Mouse (Mus musculus) intestine, embryonic 15.5 days (tissue): ENCODE results near the gene Cdh3. TPM values are rescaled to one million over a fixed set of nuclear protein-coding genes. Genes with fewer than 3 reads are reported as not detected.
"Not testable (repeated sequence)": the region's sequence is repeated elsewhere in the genome, so short reads cannot be mapped to it uniquely, and the experiment has no call there.

Source experiments
- ATAC-seq: fragments of 200-750 bp; cut with Nextera tagmentation; 2 replicates; pipeline ENCODE4 v1.8.0; 2017; ENCODE audit warnings: moderate TSS enrichment, moderate library complexity
- H3K27ac ChIP-seq: fragments of 300-500 bp; sonication (generic); 2 replicates; pipeline ENCODE4 v1.5.1; 2015; ENCODE audit warnings: mild to moderate bottlenecking, inconsistent platforms
- H3K27me3 ChIP-seq: fragments of 300-500 bp; sonication (generic); replicated peaks from 2 replicates; pipeline ENCODE4 v1.6.1; 2015; ENCODE audit warnings: inconsistent platforms
- H3K36me3 ChIP-seq: fragments of 300-500 bp; sonication (generic); 2 replicates; pipeline ENCODE4 v1.6.1; 2015; ENCODE audit warnings: inconsistent platforms
- H3K4me1 ChIP-seq: fragments of 300-500 bp; sonication (generic); replicated peaks from 2 replicates; pipeline ENCODE4 v1.6.1; 2015; ENCODE audit warnings: inconsistent platforms
- H3K4me2 ChIP-seq: fragments of 300-500 bp; sonication (generic); replicated peaks from 2 replicates; pipeline ENCODE4 v1.6.1; 2015; ENCODE audit warnings: mild to moderate bottlenecking, inconsistent platforms
- H3K4me3 ChIP-seq: fragments of 300-500 bp; sonication (generic); replicated peaks from 2 replicates; pipeline ENCODE4 v1.5.1; 2015; ENCODE audit warnings: inconsistent platforms
- H3K9ac ChIP-seq: fragments of 300-500 bp; sonication (generic); 2 replicates; pipeline ENCODE4 v1.6.1; 2015; ENCODE audit warnings: inconsistent platforms
- H3K9me3 ChIP-seq: fragments of 300-500 bp; sonication (generic); 2 replicates; pipeline ENCODE4 v1.6.1; 2016; ENCODE audit warnings: inconsistent platforms
- WGBS: fragments of 180-500 bp; shearing (Covaris S2); methylation state at CpG from one replicate; pipeline ENCODE4 v1.1.7; 2015; 5-methylcytosine and 5-hydroxymethylcytosine counted together
- polyA plus RNA-seq: library from polyadenylated mRNA; unstranded; fragments of >200 nt; fragmentation: Nextera tagmentation; extraction: Ambion mirVana; gene quantifications from 2 replicates; pipeline ENCODE4 v1.2.1, GENCODE M21; 2015

Gene Cdh3
- polyA plus RNA-seq, 1 experiment from 2014 or later, result 17.5 TPM

GRCm38 (mm10) chr8:106556068-106556645 is 45.5 kb downstream of the Cdh3 start:
- Histone ChIP-seq H3K27ac (no peak overlapping the region), H3K4me3 (no peak overlapping the region), H3K4me2 (no peak overlapping the region), H3K9ac (no peak overlapping the region), H3K9me3 (no peaks in the 10 kb centered on the region), H3K4me1 (no peaks in the 10 kb centered on the region; the same call in 1 of the 2 replicates), H3K27me3 (no peaks in the 10 kb centered on the region), H3K36me3 (no peaks in the 10 kb centered on the region)
- ATAC-seq, result no peak
- 66% methylated on average over 6 of the region's 7 CpGs for WGBS

- 39% methylated on average over 9 of the region's 9 CpGs for WGBS
- no peak for ATAC-seq
- Histone ChIP-seq H3K36me3 (no peaks in the 10 kb centered on the region), H3K9me3 (no peaks in the 10 kb centered on the region), H3K4me1 (peaks cover 3% of the 10 kb centered on the region; the same call in 1 of the 2 replicates), H3K4me3 (no peak overlapping the region), H3K27me3 (no peaks in the 10 kb centered on the region), H3K9ac (no peak overlapping the region), H3K4me2 (no peak overlapping the region), H3K27ac (no peak overlapping the region)
Measured at GRCm38 (mm10) chr8:106559844-106560243, 49.2 kb downstream of the Cdh3 start.

- peak; percentile 85 for ATAC-seq
- Histone ChIP-seq H3K4me1 (peaks cover 3% of the 10 kb centered on the region; the same call in 1 of the 2 replicates), H3K9ac (no peak overlapping the region), H3K27ac (no peak overlapping the region), H3K4me3 (no peak overlapping the region), H3K9me3 (no peaks in the 10 kb centered on the region), H3K27me3 (no peaks in the 10 kb centered on the region), H3K4me2 (0 out of 2 replicates have a peak overlapping the region, but pooled peaks have one; percentile 17), H3K36me3 (no peaks in the 10 kb centered on the region)
- 24% methylated on average over 21 of the region's 21 CpGs for WGBS
Measured at GRCm38 (mm10) chr8:106561097-106561865, 50.6 kb downstream of the Cdh3 start.

- no peaks in the 10 kb centered on the region for H3K36me3 ChIP-seq
- no peak overlapping the region; the same call in 1 of the 2 replicates for H3K9ac ChIP-seq
- H3K9me3 ChIP-seq, result no peaks in the 10 kb centered on the region
- no peak overlapping the region for H3K4me2 ChIP-seq
- H3K27ac ChIP-seq, result peak overlapping the region; percentile 30
- ATAC-seq, result peak; percentile 52
- H3K27me3 ChIP-seq, result no peaks in the 10 kb centered on the region
- 75% methylated on average over 3 of the region's 3 CpGs for WGBS
- H3K4me3 ChIP-seq, result no peak overlapping the region
- peaks cover 3% of the 10 kb centered on the region; the same call in 1 of the 2 replicates for H3K4me1 ChIP-seq
Measured at GRCm38 (mm10) chr8:106563691-106564182, 53.0 kb downstream of the Cdh3 start.

GRCm38 (mm10) chr8:106569006-106569405 is 58.3 kb downstream of the Cdh3 start:
- H3K27me3 ChIP-seq, result no peaks in the 10 kb centered on the region
- ATAC-seq, result no peak
- no peak overlapping the region for H3K27ac ChIP-seq
- WGBS, result 85% methylated on average over 7 of the region's 7 CpGs
- H3K4me1 ChIP-seq, result no peaks in the 10 kb centered on the region
- H3K9ac ChIP-seq, result no peak overlapping the region
- no peak overlapping the region for H3K4me3 ChIP-seq
- H3K4me2 ChIP-seq, result no peak overlapping the region
- H3K36me3 ChIP-seq, result no peaks in the 10 kb centered on the region
- no peaks in the 10 kb centered on the region for H3K9me3 ChIP-seq

GRCm38 (mm10) chr8:106570386-106570785 is 59.7 kb downstream of the Cdh3 start:
- Histone ChIP-seq H3K9me3 (no peaks in the 10 kb centered on the region), H3K9ac (no peak overlapping the region), H3K4me2 (no peak overlapping the region), H3K4me3 (no peak overlapping the region), H3K4me1 (no peaks in the 10 kb centered on the region), H3K27me3 (no peaks in the 10 kb centered on the region), H3K36me3 (no peaks in the 10 kb centered on the region), H3K27ac (peak overlapping the region; percentile 77)
- WGBS, result 56% methylated on average over 4 of the region's 4 CpGs
- peak; percentile 71 for ATAC-seq

- no peak overlapping the region for H3K4me3 ChIP-seq
- H3K27ac ChIP-seq, result peak overlapping the region; percentile 78
- H3K27me3 ChIP-seq, result no peaks in the 10 kb centered on the region
- no peaks in the 10 kb centered on the region for H3K36me3 ChIP-seq
- no peaks in the 10 kb centered on the region for H3K4me1 ChIP-seq
- H3K9ac ChIP-seq, result no peak overlapping the region
- WGBS, result 57% methylated on average over 5 of the region's 5 CpGs
- H3K9me3 ChIP-seq, result no peaks in the 10 kb centered on the region
- peak; percentile 85 for ATAC-seq
- peak overlapping the region; percentile 22 for H3K4me2 ChIP-seq
Measured at GRCm38 (mm10) chr8:106571551-106572172, 61.0 kb downstream of the Cdh3 start.

GRCm38 (mm10) chr8:106572175-106572574 is 61.5 kb downstream of the Cdh3 start:
- not testable (repeated sequence) for H3K9me3 ChIP-seq, H3K4me3 ChIP-seq, H3K9ac ChIP-seq, H3K4me1 ChIP-seq, H3K27me3 ChIP-seq, H3K36me3 ChIP-seq
- Histone ChIP-seq H3K4me2 (peak overlapping the region; percentile 22), H3K27ac (peak overlapping the region; percentile 78)
- peak; percentile 65 for ATAC-seq
- WGBS, result 52% methylated on average over 1 of the region's 1 CpGs

- Histone ChIP-seq H3K4me2 (peak within 1 kb of the TSS; percentile 34), H3K27ac (peak within 1 kb of the TSS; percentile 78)
- not testable (repeated sequence) for H3K27me3 ChIP-seq
Measured at GRCm38 (mm10) chr8:106573168-106573567, 62.5 kb downstream of the Cdh3 start, which contains the start of gene Gm10073. TSS of gene Gm10073 (minus strand) at chr8:106573461.

GRCm38 (mm10) chr8:106574283-106574682 is 63.6 kb downstream of the Cdh3 start:
- ATAC-seq, result no peak
- 80% methylated on average over 4 of the region's 4 CpGs for WGBS
- H3K9me3 ChIP-seq, result no peaks in the 10 kb centered on the region
- H3K27me3 ChIP-seq, result no peaks in the 10 kb centered on the region
- H3K36me3 ChIP-seq, result no peaks in the 10 kb centered on the region
- peaks cover 10% of the 10 kb centered on the region for H3K4me1 ChIP-seq
- H3K9ac ChIP-seq, result no peak overlapping the region
- H3K4me2 ChIP-seq, result no peak overlapping the region
- no peak overlapping the region for H3K4me3 ChIP-seq
- H3K27ac ChIP-seq, result no peak overlapping the region

More at GRCm38 (mm10) chr8:106573168-106573567, 62.5 kb downstream of the Cdh3 start, which contains the start of gene Gm10073:
- not testable (repeated sequence) for ATAC-seq, H3K4me1 ChIP-seq, H3K9ac ChIP-seq, H3K36me3 ChIP-seq, H3K4me3 ChIP-seq, H3K9me3 ChIP-seq
- WGBS, result 17% methylated on average over 20 of the region's 20 CpGs

GRCm38 (mm10) chr8:106576849-106577555 is 66.3 kb downstream of the Cdh3 start:
- Histone ChIP-seq H3K27ac (peak overlapping the region; percentile 68), H3K4me1 (peaks cover 13% of the 10 kb centered on the region), H3K9me3 (no peaks in the 10 kb centered on the region), H3K4me2 (no peak overlapping the region), H3K36me3 (no peaks in the 10 kb centered on the region), H3K9ac (no peak overlapping the region), H3K27me3 (no peaks in the 10 kb centered on the region), H3K4me3 (no peak overlapping the region)
- ATAC-seq, result peak; percentile 77
- WGBS, result 16% methylated on average over 6 of the region's 6 CpGs

- ATAC-seq, result no peak
- H3K4me2 ChIP-seq, result no peak overlapping the region
- WGBS, result 73% methylated on average over 2 of the region's 2 CpGs
- H3K27me3 ChIP-seq, result no peaks in the 10 kb centered on the region
- H3K4me1 ChIP-seq, result peaks cover 13% of the 10 kb centered on the region
- no peak overlapping the region for H3K27ac ChIP-seq
- H3K36me3 ChIP-seq, result no peaks in the 10 kb centered on the region
- no peaks in the 10 kb centered on the region for H3K9me3 ChIP-seq
- no peak overlapping the region for H3K9ac ChIP-seq
- H3K4me3 ChIP-seq, result no peak overlapping the region
Measured at GRCm38 (mm10) chr8:106579510-106579909, 68.8 kb downstream of the Cdh3 start.
